Mouse (Mus musculus) G1E (cell line): ENCODE results near the gene Csad. TPM values are rescaled to one million over a fixed set of nuclear protein-coding genes. Genes with fewer than 3 reads are reported as not detected.

Experiments used
- ATAC-seq: 2 replicates; pipeline ENCODE4 v1.8.0; 2016; ENCODE audit warnings: mild to moderate bottlenecking; ENCODE audit not compliant: insufficient number of reproducible peaks, poor library complexity, low FRiP score, severe bottlenecking; ENCODE audit errors: extremely low read depth
- DNase-seq: peaks from one replicate; pipeline ENCODE4 v3.0.0; 2012; ENCODE audit warnings: low spot score
- H3K27me3 ChIP-seq: 2 replicates; pipeline ENCODE4 v1.6.1; 2012; ENCODE audit warnings: mild to moderate bottlenecking, low read length, inconsistent platforms; ENCODE audit not compliant: insufficient read depth
- H3K36me3 ChIP-seq: replicated peaks from 2 replicates; pipeline ENCODE3; 2012; ENCODE audit warnings: mild to moderate bottlenecking, inconsistent platforms
- H3K4me1 ChIP-seq: 2 replicates; pipeline ENCODE4 v1.6.1; 2012; ENCODE audit warnings: low read depth, low read length, inconsistent platforms, mixed read lengths; ENCODE audit not compliant: insufficient read depth
- H3K4me3 ChIP-seq: 2 replicates; pipeline ENCODE4 v1.5.1; 2012; ENCODE audit warnings: low read depth, mild to moderate bottlenecking, inconsistent platforms, low read length, moderate library complexity, mixed read lengths
- H3K9me3 ChIP-seq: replicated peaks from 2 replicates; pipeline ENCODE4 v1.6.1; 2012; ENCODE audit warnings: inconsistent platforms
- CTCF ChIP-seq: IDR thresholded peaks from 2 replicates; pipeline ENCODE4 v1.5.1; 2012; ENCODE audit warnings: low read depth, low read length, inconsistent platforms, mixed read lengths
- GATA1 ChIP-seq: IDR thresholded peaks from 2 replicates; pipeline ENCODE4 v1.6.1; 2012; ENCODE audit warnings: borderline replicate concordance, low read length, inconsistent platforms, mixed read lengths
- GATA2 ChIP-seq: IDR thresholded peaks from 2 replicates; pipeline ENCODE4 v1.6.1; 2012; ENCODE audit warnings: low read depth, low read length, inconsistent platforms, borderline replicate concordance
- POLR2AphosphoS5 ChIP-seq: IDR thresholded peaks from 2 replicates; pipeline ENCODE4 v1.6.1; 2012; ENCODE audit warnings: low read depth, low read length, inconsistent platforms; ENCODE audit not compliant: insufficient replicate concordance
- TAL1 ChIP-seq: conservative IDR thresholded peaks from 2 replicates; pipeline ENCODE4 v1.6.1; 2012; ENCODE audit warnings: low read depth, low read length, inconsistent platforms, mixed read lengths
- polyA plus RNA-seq: library from polyadenylated mRNA; stranded (reverse); fragments of >175 nt; gene quantifications from 2 replicates; pipeline ENCODE4 v1.2.3, GENCODE M21; 2012
- total RNA-seq, 2 experiments: library from RNA; stranded (forward) in 1 of 2; stranded (reverse) in 1 of 2; fragments of 200-1000 nt in 1 of 2; fragments of >200 nt in 1 of 2; fragmentation: Nextera tagmentation in 1 of 2; gene quantifications; 2 replicates each; pipeline ENCODE4 v1.2.3; 2014 to 2017

Csad gene
- total and polyA plus RNA-seq, 3 experiments, result 3.1 to 11.9 (median 4.2) TPM

DNA sequence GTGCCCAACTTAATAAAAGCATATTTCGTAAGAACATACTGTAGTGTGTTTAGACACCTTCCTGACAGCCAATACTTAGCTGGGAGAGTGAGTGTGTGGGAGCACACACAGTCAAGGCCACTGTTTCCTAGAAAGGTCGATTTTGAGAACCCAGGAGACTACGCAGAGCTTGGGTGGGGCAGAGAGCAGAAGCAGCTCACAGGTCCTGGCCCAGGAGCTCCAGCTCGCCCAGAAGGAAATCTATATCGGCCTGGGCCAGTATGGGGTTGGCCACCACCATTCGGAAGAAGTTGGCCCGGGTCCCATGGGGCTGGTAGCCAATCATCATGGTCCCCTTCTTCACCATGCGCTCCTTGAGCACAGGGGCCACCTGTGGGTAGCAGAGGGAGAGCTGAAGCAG lies 27.1 kb downstream of the Csad start:
- H3K27me3 ChIP-seq, result peaks cover 11% of the 10 kb centered on the region; the same call in 1 of the 2 replicates
- H3K36me3 ChIP-seq, result peaks cover 5% of the 10 kb centered on the region
- no peak for DNase-seq
- TF ChIP-seq GATA2 (no peak), TAL1 (no peak), GATA1 (no peak), CTCF (no peak), POLR2AphosphoS5 (no peak)
- H3K9me3 ChIP-seq, result no peaks in the 10 kb centered on the region
- ATAC-seq, result no peak
- H3K4me1 ChIP-seq, result peaks cover 29% of the 10 kb centered on the region
- H3K4me3 ChIP-seq, result no peak overlapping the region

DNA sequence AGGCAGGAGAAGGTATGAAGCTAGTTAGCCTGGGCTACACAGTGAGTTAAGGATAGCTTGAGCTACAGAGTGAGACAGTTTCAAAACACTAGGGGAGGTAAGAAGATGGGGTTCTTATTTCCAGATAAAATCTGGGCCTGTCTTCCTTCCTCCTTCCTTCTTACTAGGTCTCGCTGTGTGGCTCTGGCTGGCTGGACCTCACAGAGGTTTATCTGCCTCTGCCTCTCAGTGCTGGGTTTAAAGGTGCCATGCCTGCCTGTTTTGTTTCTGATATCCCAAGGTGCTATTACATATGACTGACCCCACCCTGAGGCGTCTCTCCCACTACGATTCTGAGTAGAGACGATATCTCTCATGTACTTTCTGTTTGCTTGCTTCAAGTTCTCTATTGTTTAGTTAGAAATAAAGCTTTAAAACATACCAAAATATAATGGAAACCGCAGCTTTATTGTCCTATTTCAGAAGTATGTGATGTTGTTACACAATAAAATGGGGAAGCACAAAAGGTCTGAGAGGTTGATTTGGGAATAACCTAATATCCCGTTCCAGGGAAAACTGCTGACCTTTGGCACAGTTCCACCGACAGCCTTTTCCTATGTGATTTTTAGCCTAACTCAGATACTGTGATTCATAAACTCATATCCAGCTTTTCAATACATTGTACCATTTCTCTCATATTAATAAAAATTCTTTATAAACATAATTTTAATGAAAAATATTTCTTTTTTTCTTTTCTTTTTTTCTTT lies 27.8 kb downstream of the Csad start:
- ATAC-seq (0 out of 2 replicates have a peak, but pooled peaks have one; percentile 8), DNase-seq (no peak)
- H3K9me3 ChIP-seq, result no peaks in the 10 kb centered on the region
- H3K36me3 ChIP-seq, result peaks cover 5% of the 10 kb centered on the region
- no peak overlapping the region for H3K4me3 ChIP-seq
- peaks cover 11% of the 10 kb centered on the region; the same call in 1 of the 2 replicates for H3K27me3 ChIP-seq
- TF ChIP-seq GATA1 (no peak), CTCF (no peak), POLR2AphosphoS5 (no peak), TAL1 (no peak), GATA2 (no peak)
- peaks cover 29% of the 10 kb centered on the region for H3K4me1 ChIP-seq

DNA sequence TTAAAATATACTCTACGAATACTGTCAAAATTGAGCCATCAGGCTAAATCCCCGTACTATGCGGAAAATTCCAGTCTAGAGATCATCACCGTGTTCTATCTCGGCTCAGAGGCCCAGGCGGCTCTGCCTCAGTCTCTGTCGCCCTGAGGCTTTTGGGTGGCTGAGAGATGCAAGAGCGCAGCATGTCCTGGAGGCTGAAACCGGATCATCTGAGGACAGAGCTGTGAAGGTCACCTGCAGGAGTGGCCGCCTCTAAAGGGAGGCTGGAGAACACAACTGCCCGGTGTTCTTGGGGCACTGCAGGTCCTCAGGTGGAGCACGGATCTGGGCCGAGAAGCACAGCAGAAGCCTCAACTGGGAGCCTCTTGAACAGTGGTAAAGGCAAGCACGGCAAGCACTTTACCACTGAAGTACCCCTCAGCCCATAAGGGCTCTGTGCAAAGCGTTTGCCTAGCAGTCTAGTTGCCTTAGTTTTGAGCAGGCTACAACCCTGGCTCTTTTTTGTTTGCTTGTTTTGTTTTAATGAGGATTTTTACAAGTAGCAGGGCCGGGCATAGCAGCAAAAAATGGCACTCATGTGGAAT lies 28.7 kb downstream of the Csad start:
- Histone ChIP-seq H3K4me1 (peaks cover 29% of the 10 kb centered on the region), H3K27me3 (peaks cover 11% of the 10 kb centered on the region; the same call in 1 of the 2 replicates), H3K9me3 (no peaks in the 10 kb centered on the region), H3K4me3 (no peak overlapping the region), H3K36me3 (peaks cover 5% of the 10 kb centered on the region)
- ATAC-seq (no peak), DNase-seq (no peak)
- TF ChIP-seq CTCF, result no peak
- no peak for TF ChIP-seq POLR2AphosphoS5
- TF ChIP-seq TAL1, result no peak
- no peak for TF ChIP-seq GATA2
- no peak for TF ChIP-seq GATA1

DNA sequence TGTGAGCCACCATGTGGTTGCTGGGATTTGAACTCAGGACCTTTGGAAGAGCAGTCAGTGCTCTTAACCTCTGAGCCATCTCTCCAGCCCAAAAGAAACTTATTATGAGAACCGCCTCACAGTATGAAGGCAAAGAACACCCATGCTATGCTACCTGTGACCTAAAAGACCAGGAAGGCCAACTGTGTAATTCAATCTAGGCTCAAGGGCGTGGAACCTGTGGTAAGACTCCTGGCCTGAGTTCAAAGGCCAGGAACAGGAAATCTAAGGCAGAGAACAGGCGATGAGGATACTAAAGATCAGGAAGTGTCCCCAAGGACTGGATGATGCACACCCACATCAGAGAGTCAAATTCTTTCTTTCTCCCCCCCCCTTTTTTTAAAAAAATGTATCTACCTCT lies 30.9 kb downstream of the Csad start:
- Histone ChIP-seq H3K4me3 (no peak overlapping the region), H3K9me3 (no peaks in the 10 kb centered on the region), H3K36me3 (no peaks in the 10 kb centered on the region), H3K4me1 (peaks cover 24% of the 10 kb centered on the region), H3K27me3 (peaks cover 8% of the 10 kb centered on the region)
- DNase-seq (no peak), ATAC-seq (no peak)
- TF ChIP-seq GATA2, result no peak
- no peak for TF ChIP-seq TAL1
- TF ChIP-seq POLR2AphosphoS5, result no peak
- TF ChIP-seq CTCF, result no peak
- no peak for TF ChIP-seq GATA1

DNA sequence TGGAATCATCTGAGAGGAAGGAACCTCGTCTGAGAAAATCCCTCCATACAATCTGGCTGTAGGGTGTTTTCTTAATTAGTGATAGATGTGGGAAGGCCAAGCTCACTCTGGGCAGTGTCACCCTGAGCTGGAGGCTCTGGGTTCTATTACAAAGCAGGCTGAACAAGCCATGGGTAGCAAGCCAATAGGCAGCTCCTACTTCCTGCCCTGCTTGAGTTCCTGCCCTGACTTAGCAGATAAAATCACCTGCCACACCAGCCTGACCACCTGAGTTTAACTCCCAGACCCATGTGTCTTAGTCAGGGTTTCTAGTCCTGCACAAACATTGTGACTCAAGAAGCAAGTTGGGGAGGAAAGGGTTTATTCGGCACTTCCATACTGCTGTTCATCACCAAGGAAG lies 35.5 kb downstream of the Csad start:
- Histone ChIP-seq H3K36me3 (no peaks in the 10 kb centered on the region), H3K4me1 (peaks cover 7% of the 10 kb centered on the region; the same call in 1 of the 2 replicates)
- ATAC-seq, result no peak

DNA sequence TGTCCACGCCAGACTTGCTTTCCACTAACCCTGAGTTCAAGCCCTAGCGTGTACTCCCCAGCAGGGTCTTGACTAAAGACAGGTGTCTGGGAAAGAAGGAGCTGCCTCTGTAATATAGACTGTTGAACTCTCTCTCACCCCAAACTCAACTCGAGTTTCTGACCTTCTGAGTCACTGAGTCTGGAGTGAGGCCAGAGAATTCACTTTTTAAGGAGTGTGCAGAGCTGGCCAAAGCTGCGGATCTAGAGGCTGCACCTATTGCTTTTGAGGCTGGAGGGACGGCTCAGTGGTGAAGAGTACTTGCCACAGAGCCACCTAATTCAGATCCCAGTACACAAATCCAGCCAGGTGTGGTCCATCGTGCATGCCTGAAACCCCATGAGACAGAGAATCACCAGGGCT lies 36.9 kb downstream of the Csad start:
- Histone ChIP-seq H3K4me3 (no peak overlapping the region), H3K27me3 (peaks cover 21% of the 10 kb centered on the region), H3K36me3 (peaks cover 4% of the 10 kb centered on the region), H3K4me1 (peaks cover 7% of the 10 kb centered on the region; the same call in 1 of the 2 replicates), H3K9me3 (no peaks in the 10 kb centered on the region)
- ATAC-seq (no peak), DNase-seq (no peak)
- TF ChIP-seq GATA1 (no peak), CTCF (no peak), TAL1 (no peak), GATA2 (no peak), POLR2AphosphoS5 (no peak)

More for the DNA sequence above, 35.5 kb downstream of the Csad start:
- TF ChIP-seq GATA1 (no peak), GATA2 (no peak), CTCF (no peak), POLR2AphosphoS5 (no peak)
- peaks cover 21% of the 10 kb centered on the region for H3K27me3 ChIP-seq
- no peak overlapping the region for H3K4me3 ChIP-seq
- no peaks in the 10 kb centered on the region for H3K9me3 ChIP-seq
- DNase-seq, result no peak
